Mouse (Mus musculus) hindbrain, postnatal 0 days (tissue): ENCODE data around the gene Olfr1496. TPM values are rescaled to one million over a fixed set of nuclear protein-coding genes. Genes with fewer than 3 reads are reported as not detected.
"Not testable (repeated sequence)": the region's sequence is repeated elsewhere in the genome, so short reads cannot be mapped to it uniquely, and the experiment has no call there.

ENCODE experiments used
- ATAC-seq: fragments of 200-750 bp; cut with Nextera tagmentation; 2 replicates; pipeline ENCODE4 v1.8.0; 2017; ENCODE audit warnings: mild to moderate bottlenecking, moderate TSS enrichment, moderate library complexity
- DNase-seq: peaks from one replicate; pipeline ENCODE4 v3.0.0-alpha.2; 2015; ENCODE audit warnings: low spot score
- H3K27ac ChIP-seq: fragments of 300-500 bp; sonication (generic); 2 replicates; pipeline ENCODE4 v1.5.1; 2014; ENCODE audit warnings: mild to moderate bottlenecking
- H3K27me3 ChIP-seq: fragments of 300-500 bp; sonication (generic); 2 replicates; pipeline ENCODE4 v1.6.1; 2014; ENCODE audit warnings: low read length, mixed read lengths; ENCODE audit not compliant: insufficient read depth
- H3K36me3 ChIP-seq: fragments of 300-500 bp; sonication (generic); 2 replicates; pipeline ENCODE4 v1.6.1; 2014; ENCODE audit warnings: low read length, mixed read lengths; ENCODE audit not compliant: insufficient read depth
- H3K4me1 ChIP-seq: fragments of 300-500 bp; sonication (generic); 2 replicates; pipeline ENCODE4 v1.6.1; 2014; ENCODE audit warnings: antibody characterized with exemption, low read length, mixed read lengths; ENCODE audit not compliant: insufficient read depth
- H3K4me2 ChIP-seq: fragments of 300-500 bp; sonication (generic); 2 replicates; pipeline ENCODE4 v1.6.1; 2014; ENCODE audit warnings: low read depth, mild to moderate bottlenecking, low read length, moderate library complexity, mixed read lengths
- H3K4me3 ChIP-seq: fragments of 300-500 bp; sonication (generic); 2 replicates; pipeline ENCODE4 v1.5.1; 2014; ENCODE audit warnings: low read length
- H3K9ac ChIP-seq: fragments of 300-500 bp; sonication (generic); replicated peaks from 2 replicates; pipeline ENCODE4 v1.6.1; 2014; ENCODE audit warnings: mild to moderate bottlenecking, low read length, moderate library complexity, mixed read lengths
- H3K9me3 ChIP-seq: fragments of 300-500 bp; sonication (generic); 2 replicates; pipeline ENCODE4 v1.6.1; 2016; ENCODE audit warnings: low read length, mixed read lengths
- CTCF ChIP-seq: IDR thresholded peaks from 2 replicates; pipeline ENCODE4 v1.5.1; 2016; ENCODE audit warnings: antibody characterized with exemption, control low read depth, low read depth
- WGBS: fragments of 180-500 bp; shearing (Covaris S2); extraction: QIAGEN DNeasy Blood & Tissue Kit; methylation state at CpG from one replicate; pipeline ENCODE4 v1.1.7; 2014; 5-methylcytosine and 5-hydroxymethylcytosine counted together
- polyA plus RNA-seq: library from polyadenylated mRNA; unstranded; fragments of >200 nt; fragmentation: Nextera tagmentation; extraction: Ambion mirVana; gene quantifications from 2 replicates; pipeline ENCODE4 v1.2.1, GENCODE M21; 2015
- total RNA-seq: library from RNA; depleted of rRNA; stranded (reverse); fragments of >200 nt; gene quantifications from 2 replicates; pipeline ENCODE4 v1.2.3, GENCODE M21; 2014; rRNA removed

Olfr1496 gene
- total RNA-seq, result not detected in 2 replicates
- not detected in 2 replicates for polyA plus RNA-seq

- 87% methylated on average over 1 of the region's 1 CpGs for WGBS
- Histone ChIP-seq H3K36me3 (no peaks in the 10 kb centered on the region), H3K4me3 (no peak within 1 kb of the TSS), H3K4me2 (no peak within 1 kb of the TSS), H3K9me3 (no peaks in the 10 kb centered on the region), H3K9ac (no peak within 1 kb of the TSS), H3K27me3 (no peaks in the 10 kb centered on the region), H3K27ac (no peak within 1 kb of the TSS), H3K4me1 (no peaks in the 10 kb centered on the region)
- no peak for TF ChIP-seq CTCF
- ATAC-seq (no peak), DNase-seq (no peak)
Observed at GRCm38 (mm10) chr19:13777578-13777977, at the start of gene Olfr1496. TSS of gene Olfr1496 (plus strand) at chr19:13777878.

- DNase-seq (no peak), ATAC-seq (no peak)
- Histone ChIP-seq H3K9me3 (no peaks in the 10 kb centered on the region), H3K27me3 (no peaks in the 10 kb centered on the region), H3K4me2 (no peak within 1 kb of the TSS), H3K4me3 (no peak within 1 kb of the TSS), H3K4me1 (no peaks in the 10 kb centered on the region), H3K27ac (no peak within 1 kb of the TSS), H3K36me3 (no peaks in the 10 kb centered on the region), H3K9ac (no peak within 1 kb of the TSS)
- TF ChIP-seq CTCF, result no peak
- WGBS, result 93% methylated on average over 4 of the region's 4 CpGs
Observed at GRCm38 (mm10) chr19:13739428-13739827, 38.2 kb upstream of the Olfr1496 start, which contains the start of gene Olfr1494. TSS of gene Olfr1494 (plus strand) at chr19:13739728.

GRCm38 (mm10) chr19:13749366-13749765 is 28.3 kb upstream of the Olfr1496 start:
- Histone ChIP-seq H3K4me3 (no peak overlapping the region), H3K36me3 (no peaks in the 10 kb centered on the region), H3K4me2 (no peak overlapping the region), H3K27me3 (no peaks in the 10 kb centered on the region), H3K9ac (no peak overlapping the region), H3K27ac (no peak overlapping the region), H3K4me1 (no peaks in the 10 kb centered on the region), H3K9me3 (no peaks in the 10 kb centered on the region)
- ATAC-seq (peak; percentile 38; the same call in 1 of the 2 replicates), DNase-seq (peak; percentile 1)
- WGBS, result 90% methylated on average over 1 of the region's 1 CpGs
- TF ChIP-seq CTCF, result no peak

- 81% methylated on average over 3 of the region's 3 CpGs for WGBS
- H3K36me3 ChIP-seq, result no peaks in the 10 kb centered on the region
- no peak for TF ChIP-seq CTCF
- ATAC-seq (no peak), DNase-seq (no peak)
- H3K27ac ChIP-seq, result no peak within 1 kb of the TSS
- no peak within 1 kb of the TSS for H3K4me3 ChIP-seq
- no peaks in the 10 kb centered on the region for H3K27me3 ChIP-seq
- H3K9ac ChIP-seq, result no peak within 1 kb of the TSS
- H3K9me3 ChIP-seq, result no peaks in the 10 kb centered on the region
- no peaks in the 10 kb centered on the region for H3K4me1 ChIP-seq
- no peak within 1 kb of the TSS for H3K4me2 ChIP-seq
Observed at GRCm38 (mm10) chr19:13764306-13764705, 13.4 kb upstream of the Olfr1496 start, which contains the start of gene Olfr1495. TSS of gene Olfr1495 (plus strand) at chr19:13764606.

- WGBS, result 91% methylated on average over 9 of the region's 9 CpGs
- no peak overlapping the region for H3K4me3 ChIP-seq
- no peak overlapping the region for H3K27ac ChIP-seq
- no peaks in the 10 kb centered on the region for H3K9me3 ChIP-seq
- DNase-seq, result no peak
- H3K9ac ChIP-seq, result no peak overlapping the region
- H3K4me2 ChIP-seq, result no peak overlapping the region
- no peak for TF ChIP-seq CTCF
- no peaks in the 10 kb centered on the region for H3K36me3 ChIP-seq
- no peaks in the 10 kb centered on the region for H3K27me3 ChIP-seq
- no peaks in the 10 kb centered on the region for H3K4me1 ChIP-seq
- ATAC-seq, result no peak
Observed at GRCm38 (mm10) chr19:13768565-13769276, 9.0 kb upstream of the Olfr1496 start.

GRCm38 (mm10) chr19:13798102-13798501 is 20.4 kb downstream of the Olfr1496 start, which contains the start of gene Olfr1497:
TSS of gene Olfr1497 (minus strand) at chr19:13798202.
- TF ChIP-seq CTCF, result no peak
- ATAC-seq (no peak), DNase-seq (no peak)
- no peaks in the 10 kb centered on the region for H3K9me3 ChIP-seq
- no peaks in the 10 kb centered on the region for H3K36me3 ChIP-seq
- H3K9ac ChIP-seq, result no peak within 1 kb of the TSS
- H3K27me3 ChIP-seq, result no peaks in the 10 kb centered on the region
- H3K4me2 ChIP-seq, result no peak within 1 kb of the TSS
- H3K4me3 ChIP-seq, result no peak within 1 kb of the TSS
- H3K27ac ChIP-seq, result no peak within 1 kb of the TSS
- H3K4me1 ChIP-seq, result no peaks in the 10 kb centered on the region

GRCm38 (mm10) chr19:13805486-13805885 is 27.8 kb downstream of the Olfr1496 start:
- not testable (repeated sequence) for H3K9me3 ChIP-seq, H3K27me3 ChIP-seq, H3K4me2 ChIP-seq, H3K9ac ChIP-seq, H3K27ac ChIP-seq, H3K4me1 ChIP-seq, H3K36me3 ChIP-seq, H3K4me3 ChIP-seq, DNase-seq, ATAC-seq
- 59% methylated on average over 1 of the region's 1 CpGs for WGBS
